Mouse (Mus musculus): ENCODE measurements around the gene Thap8.

- no peak for TF ChIP-seq CTCF (IDR thresholded peaks at IDR 0.05; ENCODE audit: insufficient read depth, low read length)
- TF ChIP-seq POLR2A (IDR thresholded peaks at IDR 0.05; ENCODE audit: borderline replicate concordance, extremely low read depth, low read depth, low read length), result no peak
These were observed 10.3 kb upstream of the Thap8 start for GRCm38 (mm10) chr7:30269641-30270040.
